Mouse (Mus musculus) kidney, postnatal 0 days (tissue): ENCODE data around the gene Syde2. TPM values are rescaled to one million over a fixed set of nuclear protein-coding genes. Genes with fewer than 3 reads are reported as not detected.
"Not testable (repeated sequence)": the region's sequence is repeated elsewhere in the genome, so short reads cannot be mapped to it uniquely, and the experiment has no call there.

Experiments
- ATAC-seq: fragments of 200-750 bp; cut with Nextera tagmentation; replicated peaks from 2 replicates; pipeline ENCODE4 v1.8.0; 2017; ENCODE audit warnings: low read depth, moderate number of reproducible peaks, moderate TSS enrichment, moderate library complexity; ENCODE audit not compliant: low FRiP score
- DNase-seq: peaks from one replicate; pipeline ENCODE4 v3.0.0-alpha.2; 2016; ENCODE audit warnings: low spot score
- H3K27ac ChIP-seq: fragments of 300-500 bp; sonication (generic); 2 replicates; pipeline ENCODE4 v1.5.1; 2014; ENCODE audit warnings: mild to moderate bottlenecking
- H3K27me3 ChIP-seq: fragments of 300-500 bp; sonication (generic); 2 replicates; pipeline ENCODE4 v1.6.1; 2014; ENCODE audit warnings: low read length, mixed read lengths; ENCODE audit not compliant: insufficient read depth
- H3K36me3 ChIP-seq: fragments of 300-500 bp; sonication (generic); 2 replicates; pipeline ENCODE4 v1.6.1; 2014; ENCODE audit warnings: low read length, mixed read lengths; ENCODE audit not compliant: insufficient read depth
- H3K4me1 ChIP-seq: fragments of 300-500 bp; sonication (generic); replicated peaks from 2 replicates; pipeline ENCODE4 v1.6.1; 2014; ENCODE audit warnings: antibody characterized with exemption, low read length, mixed read lengths; ENCODE audit not compliant: insufficient read depth
- H3K4me2 ChIP-seq: fragments of 300-500 bp; sonication (generic); 2 replicates; pipeline ENCODE4 v1.6.1; 2014; ENCODE audit warnings: mild to moderate bottlenecking, low read length, moderate library complexity, mixed read lengths
- H3K4me3 ChIP-seq: fragments of 300-500 bp; sonication (generic); replicated peaks from 2 replicates; pipeline ENCODE4 v1.5.1; 2014; ENCODE audit warnings: low read depth, low read length
- H3K9ac ChIP-seq: fragments of 300-500 bp; sonication (generic); 2 replicates; pipeline ENCODE4 v1.6.1; 2014; ENCODE audit warnings: low read depth, low read length
- H3K9me3 ChIP-seq: fragments of 300-500 bp; sonication (generic); replicated peaks from 2 replicates; pipeline ENCODE4 v1.6.1; 2016; ENCODE audit warnings: low read length, inconsistent platforms, mixed read lengths
- CTCF ChIP-seq: IDR thresholded peaks from 2 replicates; pipeline ENCODE4 v1.5.1; 2016; ENCODE audit warnings: antibody characterized with exemption, low read depth, mild to moderate bottlenecking, moderate library complexity
- WGBS: fragments of 180-500 bp; shearing (Covaris S2); extraction: QIAGEN DNeasy Blood & Tissue Kit; methylation state at CpG from one replicate; pipeline ENCODE4 v1.1.7; 2014; 5-methylcytosine and 5-hydroxymethylcytosine counted together
- polyA plus RNA-seq: library from polyadenylated mRNA; unstranded; fragments of >200 nt; fragmentation: Nextera tagmentation; extraction: Ambion mirVana; gene quantifications from 2 replicates; pipeline ENCODE4 v1.2.1, GENCODE M21; 2015

The Syde2 gene
- polyA plus RNA-seq, 1 experiment from 2014 or later: 1.9 TPM

DNA sequence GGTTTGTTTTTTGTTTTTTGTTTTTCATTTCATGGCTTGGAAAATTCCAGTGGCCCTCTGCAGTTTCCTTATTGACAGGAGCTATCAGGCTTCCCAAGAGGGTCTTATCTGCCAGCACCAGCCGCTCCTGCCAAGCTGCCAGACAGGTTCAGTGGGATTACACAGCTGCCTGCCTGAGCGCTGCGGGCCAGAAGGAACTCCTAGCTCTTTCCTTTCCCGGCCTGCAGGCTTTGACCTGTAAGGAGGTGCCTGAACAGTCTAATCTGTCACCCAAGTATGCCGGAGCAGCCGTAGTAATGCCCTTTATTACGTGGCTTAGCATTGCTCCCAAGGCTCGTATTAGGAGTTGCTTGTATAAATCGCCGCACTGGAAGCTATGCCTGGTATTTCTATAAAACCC is 23.2 kb upstream of the Syde2 start:
- TF ChIP-seq CTCF: no peak

DNA sequence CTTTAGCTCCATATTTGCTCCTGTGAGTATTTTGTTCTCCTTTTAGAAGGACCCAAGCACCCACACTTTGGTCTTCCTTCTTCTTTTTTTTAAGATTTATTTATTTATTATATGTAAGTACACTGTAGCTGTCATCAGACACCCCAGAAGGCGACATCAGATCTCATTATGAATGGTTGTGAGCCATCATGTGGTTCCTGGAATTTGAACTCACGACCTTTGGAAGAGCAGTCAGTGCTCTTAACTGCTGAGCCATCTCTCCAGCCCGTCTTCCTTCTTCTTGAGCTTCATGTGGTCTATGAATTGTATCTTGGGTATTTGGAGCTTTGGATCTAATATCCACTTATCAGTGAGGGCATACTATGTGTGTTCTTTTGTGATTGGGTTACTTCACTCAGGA is 22.1 kb upstream of the Syde2 start:
- H3K4me3 ChIP-seq, H3K36me3 ChIP-seq, H3K27me3 ChIP-seq, H3K9ac ChIP-seq, ATAC-seq, H3K27ac ChIP-seq, H3K4me2 ChIP-seq, DNase-seq, H3K4me1 ChIP-seq, H3K9me3 ChIP-seq: not testable (repeated sequence)
- 80% methylated on average over 3 of the region's 3 CpGs for WGBS

More for the DNA sequence above, 23.2 kb upstream of the Syde2 start:
- peak overlapping the region; percentile 68 for H3K27ac ChIP-seq
- H3K4me1 ChIP-seq: peaks cover 3% of the 10 kb centered on the region; the same call in 1 of the 2 replicates
- no peaks in the 10 kb centered on the region for H3K27me3 ChIP-seq
- ATAC-seq: no peak; the same call in 1 of the 2 replicates
- 14% methylated on average over 10 of the region's 10 CpGs for WGBS
- no peaks in the 10 kb centered on the region for H3K9me3 ChIP-seq
- peak; percentile 79 for DNase-seq
- H3K4me2 ChIP-seq: peak overlapping the region; percentile 23; the same call in 1 of the 2 replicates
- H3K4me3 ChIP-seq: no peak overlapping the region
- H3K36me3 ChIP-seq: no peaks in the 10 kb centered on the region
- no peak overlapping the region for H3K9ac ChIP-seq

DNA sequence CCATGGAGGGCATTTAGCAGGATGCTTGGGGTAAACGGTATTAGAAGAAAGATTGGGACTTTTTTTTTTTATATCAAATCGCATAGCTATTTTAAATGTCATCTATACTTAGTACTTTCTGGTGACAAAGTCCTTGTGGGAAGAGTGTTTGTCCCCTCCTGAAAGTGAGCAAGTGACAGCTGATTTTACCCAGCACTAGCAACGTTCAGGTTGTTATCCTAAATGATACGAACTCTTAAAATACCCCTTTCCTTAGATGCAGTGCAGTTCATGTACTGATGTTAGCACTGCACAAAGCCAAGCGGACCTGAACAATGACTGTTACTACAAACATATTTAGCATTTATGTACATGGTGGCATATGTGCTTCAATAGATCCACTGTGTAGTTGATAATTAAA is 20.9 kb upstream of the Syde2 start:
- Histone ChIP-seq H3K27ac (no peak overlapping the region), H3K9me3 (no peaks in the 10 kb centered on the region), H3K4me3 (no peak overlapping the region), H3K9ac (no peak overlapping the region), H3K4me1 (peaks cover 3% of the 10 kb centered on the region; the same call in 1 of the 2 replicates), H3K27me3 (no peaks in the 10 kb centered on the region), H3K4me2 (no peak overlapping the region), H3K36me3 (no peaks in the 10 kb centered on the region)
- no peak for TF ChIP-seq CTCF
- no peak for DNase-seq
- ATAC-seq: no peak
- 86% methylated on average over 5 of the region's 5 CpGs for WGBS

DNA sequence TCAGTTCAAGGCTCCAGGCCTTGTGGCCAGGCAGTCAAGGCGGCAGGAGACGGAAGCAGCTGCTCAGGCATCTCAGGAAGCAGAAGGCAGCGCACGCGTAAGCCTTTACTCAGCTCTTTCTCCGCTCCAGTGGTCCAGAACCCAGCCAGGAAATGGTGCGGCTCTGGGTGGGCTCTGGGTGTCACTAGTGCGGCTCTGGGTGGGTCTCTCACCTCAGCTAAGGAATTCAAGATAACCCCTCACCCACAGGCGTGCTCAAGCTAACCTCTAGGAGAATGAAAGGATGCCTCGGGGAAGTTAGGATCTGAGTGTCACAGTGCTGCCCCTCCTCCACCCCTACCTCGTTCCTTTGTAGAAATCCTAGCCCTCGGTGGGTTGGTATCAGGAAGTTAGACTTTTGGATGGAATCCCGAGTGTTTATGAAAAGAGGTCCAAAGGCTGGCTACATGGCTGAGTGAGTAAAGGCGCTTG is 18.6 kb upstream of the Syde2 start:
- Histone ChIP-seq H3K4me2 (peak overlapping the region; percentile 16; the same call in 1 of the 2 replicates), H3K36me3 (no peaks in the 10 kb centered on the region), H3K9ac (no peak overlapping the region), H3K27me3 (no peaks in the 10 kb centered on the region), H3K27ac (peak overlapping the region; percentile 75), H3K4me1 (0 out of 2 replicates have a peak, but pooled peaks cover 3% of the 10 kb centered on the region), H3K4me3 (no peak overlapping the region), H3K9me3 (no peaks in the 10 kb centered on the region)
- DNase-seq: peak; percentile 69
- TF ChIP-seq CTCF: no peak
- WGBS: 25% methylated on average over 14 of the region's 14 CpGs
- peak; percentile 86 for ATAC-seq

DNA sequence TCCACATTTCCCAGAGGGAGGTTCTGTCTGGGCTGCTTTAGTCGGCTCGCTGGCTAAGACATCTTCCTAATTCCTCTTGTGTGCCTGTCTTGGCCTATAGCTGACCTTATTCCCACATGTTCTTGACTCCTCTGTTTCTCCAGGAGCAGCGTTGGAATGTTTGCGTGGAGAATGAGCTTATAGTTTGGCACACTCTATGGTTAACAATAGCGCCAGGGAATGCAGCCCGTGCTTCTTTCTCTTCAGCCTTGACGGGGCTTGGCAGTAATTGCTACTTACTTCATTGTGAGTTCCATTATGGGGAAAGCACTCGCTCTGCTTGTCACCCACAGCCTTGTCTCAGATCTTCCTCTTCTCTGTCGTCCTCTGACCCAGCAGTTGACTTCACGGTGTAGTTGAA is 16.2 kb upstream of the Syde2 start:
- TF ChIP-seq CTCF: no peak
- Histone ChIP-seq H3K4me1 (no peaks in the 10 kb centered on the region), H3K27ac (no peak overlapping the region), H3K9ac (no peak overlapping the region), H3K27me3 (no peaks in the 10 kb centered on the region), H3K4me2 (no peak overlapping the region), H3K4me3 (no peak overlapping the region), H3K36me3 (no peaks in the 10 kb centered on the region), H3K9me3 (no peaks in the 10 kb centered on the region)
- no peak for DNase-seq
- ATAC-seq: no peak
- WGBS: 71% methylated on average over 10 of the region's 10 CpGs

DNA sequence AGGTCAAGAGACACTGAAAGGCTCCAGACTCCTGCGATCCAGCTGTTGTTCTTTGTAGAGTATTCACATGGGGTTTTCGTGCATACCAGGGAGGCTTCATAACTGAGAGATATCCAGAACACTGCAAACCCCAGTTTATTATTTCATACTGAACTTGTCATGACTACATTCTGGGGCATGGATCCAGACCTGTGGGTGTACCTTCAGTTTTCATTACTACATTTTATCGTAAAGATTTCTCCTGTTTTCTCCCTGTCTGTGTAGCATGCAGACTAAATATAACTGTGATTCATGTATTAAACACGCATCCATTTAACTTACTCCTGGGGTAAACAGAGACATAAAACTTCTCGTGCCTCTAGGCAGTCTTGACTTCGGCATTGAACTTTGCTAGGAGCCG is 12.7 kb upstream of the Syde2 start:
- H3K4me3 ChIP-seq: no peak overlapping the region
- H3K36me3 ChIP-seq: no peaks in the 10 kb centered on the region
- no peak overlapping the region for H3K4me2 ChIP-seq
- no peak for TF ChIP-seq CTCF
- 85% methylated on average over 7 of the region's 7 CpGs for WGBS
- no peak for ATAC-seq
- no peaks in the 10 kb centered on the region for H3K4me1 ChIP-seq
- H3K27ac ChIP-seq: no peak overlapping the region
- H3K9ac ChIP-seq: no peak overlapping the region
- H3K9me3 ChIP-seq: no peaks in the 10 kb centered on the region
- DNase-seq: no peak
- no peaks in the 10 kb centered on the region for H3K27me3 ChIP-seq

DNA sequence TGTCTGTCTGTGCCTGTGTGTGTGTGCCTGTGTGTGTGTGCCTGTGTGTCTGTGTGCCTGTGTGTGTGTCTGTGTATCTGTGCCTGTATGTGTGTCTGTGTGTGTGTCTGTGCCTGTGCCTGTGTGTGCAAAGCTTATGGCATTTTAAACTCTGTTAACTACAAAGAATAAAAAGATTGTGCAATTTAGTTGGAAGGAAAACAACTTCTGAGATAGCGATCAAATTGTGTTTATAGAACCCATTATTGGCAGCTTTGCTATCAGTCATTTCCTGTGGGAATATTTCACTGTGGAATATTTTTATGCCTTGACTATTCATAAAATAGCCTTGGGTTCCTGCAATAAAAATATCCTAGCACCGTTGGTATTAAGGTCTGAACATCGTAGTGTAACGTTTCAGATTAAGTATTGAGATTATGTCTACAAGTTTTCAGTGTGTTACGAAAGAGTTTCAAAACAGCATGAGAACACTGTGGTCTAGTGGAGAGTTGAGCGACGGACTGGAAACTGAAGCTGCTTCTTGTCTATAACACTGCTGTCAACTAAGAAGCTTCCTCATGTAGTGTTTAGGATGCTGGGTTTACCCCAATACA is 2.2 kb upstream of the Syde2 start:
- Histone ChIP-seq H3K27ac (no peak overlapping the region), H3K27me3 (no peaks in the 10 kb centered on the region), H3K9me3 (no peaks in the 10 kb centered on the region), H3K4me1 (peaks cover 7% of the 10 kb centered on the region), H3K9ac (no peak overlapping the region), H3K4me2 (no peak overlapping the region), H3K4me3 (no peak overlapping the region), H3K36me3 (no peaks in the 10 kb centered on the region)
- no peak for ATAC-seq
- no peak for DNase-seq
- 70% methylated on average over 7 of the region's 7 CpGs for WGBS
- no peak for TF ChIP-seq CTCF
